Comparison of ENCODE assay signal across 7 mouse cellular contexts in genomic region chr6:101482635-101483465, GRCm38 (mm10).
A peak's percentile ranks its signal among the peaks of the same experiment; 100 is the strongest.
DNase-seq lines count a peak whose midpoint lies in the region.

No protein-coding gene starts in this region.

- intact Hi-C loops in left cerebral cortex, postnatal 10 days (cut with DNase I) = no loop called here

- peak; percentile 6 to 11 for DNase-seq in urinary bladder, postnatal 36 days (ENCODE audit: low spot score in 2 of 2)
- DNase-seq in urinary bladder, adult 2 months (ENCODE audit: low spot score) = no peak
- peak; percentile 57 for DNase-seq in embryo, embryonic 11 days
- DNase-seq in heart, adult 9 months (ENCODE audit: low spot score in 2 of 2) = peak; percentile 42 to 62
- peak; percentile 33 to 61 for DNase-seq in left cerebral cortex, postnatal 10 days (ENCODE audit: extremely low spot score in 1 of 2, low spot score in 2 of 2)
- DNase-seq in right cerebral cortex, postnatal 14 days = peak; percentile 13
- no peak for DNase-seq in spleen, postnatal 10 days (ENCODE audit: low spot score in 2 of 2)

Comparison
In these comparisons a context has a peak if more than half of its experiments do, and no peak if none do; other contexts are left out.
1. DNase-seq: peak in urinary bladder, postnatal 36 days (2 of 2), embryo, embryonic 11 days (single experiment), heart, adult 9 months (2 of 2), left cerebral cortex, postnatal 10 days (2 of 2) and right cerebral cortex, postnatal 14 days (single experiment); none in urinary bladder, adult 2 months (single experiment) and spleen, postnatal 10 days (0 of 2).